Mouse (Mus musculus): ENCODE measurements around the gene Olfr643.
"Not testable (repeated sequence)": the region's sequence is repeated elsewhere in the genome, so short reads cannot be mapped to it uniquely, and the experiment has no call there.

Gene Olfr643

GRCm38 (mm10) chr7:104017203-104017602 is 120.0 kb downstream of the Olfr643 start, which contains the start of gene Olfr639:
TSS of gene Olfr639 (minus strand) at chr7:104017303.
- DNase-seq = no peak

GRCm38 (mm10) chr7:103999124-103999523 is 138.1 kb downstream of the Olfr643 start:
- no peak for DNase-seq

- DNase-seq = no peak
Measured at GRCm38 (mm10) chr7:103998446-103998845, 138.8 kb downstream of the Olfr643 start, which contains the start of gene Olfr638. TSS of gene Olfr638 (plus strand) at chr7:103998746.

- DNase-seq = no peak
Measured at GRCm38 (mm10) chr7:103971782-103972181, 165.4 kb downstream of the Olfr643 start.

GRCm38 (mm10) chr7:103970852-103971251 is 166.4 kb downstream of the Olfr643 start, which contains the start of gene Olfr635:
TSS of gene Olfr635 (plus strand) at chr7:103971152.
- DNase-seq = no peak

- DNase-seq = not testable (repeated sequence)
Measured at GRCm38 (mm10) chr7:103966873-103967272, 170.3 kb downstream of the Olfr643 start.
